Mouse (Mus musculus) kidney, postnatal 25 days (tissue): ENCODE results near the gene Zmiz1.

Experiments used
- DNase-seq, 2 experiments: peaks; one replicate each; pipeline ENCODE4 v3.0.0; 2021; ENCODE audit warnings: mixed read lengths in 2 of 2

The Zmiz1 gene

DNA sequence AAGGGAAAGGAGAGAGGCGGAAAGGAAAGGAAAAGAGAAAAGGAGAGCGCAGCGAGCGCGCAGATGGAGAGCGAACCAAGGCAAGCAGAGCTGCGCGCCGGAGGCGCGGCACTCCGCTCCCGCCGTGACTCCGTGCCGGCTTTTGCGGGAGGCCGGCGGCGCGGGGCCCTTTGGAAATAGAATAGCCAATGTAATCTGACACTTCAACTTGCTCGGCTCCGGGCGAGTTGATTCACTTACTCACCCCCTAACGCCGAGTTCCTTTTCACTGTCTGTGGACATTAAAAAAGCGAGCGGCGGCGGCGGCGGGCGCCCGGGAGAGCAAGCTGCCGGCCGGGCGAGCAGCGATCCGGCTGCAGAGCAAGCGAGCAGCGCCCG is at the start of gene Zmiz1:
Gene Zmiz1 (plus strand): TSS at position 170 of the 378 bp plus-strand sequence.
- DNase-seq = peak; percentile 93 to 95

DNA sequence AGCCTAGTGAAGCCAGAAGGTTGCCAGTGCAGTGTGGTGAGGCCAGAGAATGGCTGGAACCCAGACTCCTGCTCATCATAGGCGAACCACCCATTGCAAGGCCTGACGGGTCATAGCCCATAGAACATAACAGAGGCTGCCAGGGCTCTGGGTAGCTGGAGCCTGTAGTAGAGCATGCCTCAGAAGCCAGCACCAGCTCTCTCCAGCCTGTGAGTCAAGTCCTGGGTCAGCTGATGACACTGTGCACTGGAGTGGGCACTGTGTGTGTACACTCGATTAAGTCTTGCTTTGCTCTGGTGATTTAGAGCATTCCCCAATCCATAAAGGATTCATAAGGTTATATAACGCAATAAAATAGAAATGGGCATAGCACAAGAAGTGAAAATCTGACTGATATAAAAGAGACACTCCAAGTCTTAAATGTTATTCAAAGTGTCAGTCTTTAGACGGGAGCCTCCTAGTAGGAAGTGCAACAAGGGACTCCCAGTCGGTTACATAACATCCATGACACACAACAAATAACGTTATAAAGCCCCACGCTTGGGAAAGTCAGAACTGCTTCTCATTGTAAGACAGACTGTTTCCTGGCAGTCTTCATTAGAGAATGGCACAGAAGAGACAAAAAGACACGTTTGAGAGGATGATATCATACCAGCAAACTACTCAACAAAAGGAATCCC is 47.0 kb upstream of the Zmiz1 start:
- DNase-seq = no peak

- DNase-seq = no peak
These were observed 46.2 kb upstream of the Zmiz1 start for GRCm38 (mm10) chr14:25412811-25413210.

- no peak for DNase-seq
These were observed 45.5 kb upstream of the Zmiz1 start for GRCm38 (mm10) chr14:25413510-25413909.

GRCm38 (mm10) chr14:25414115-25414514 is 44.9 kb upstream of the Zmiz1 start:
- DNase-seq = peak; percentile 13 to 38

DNA sequence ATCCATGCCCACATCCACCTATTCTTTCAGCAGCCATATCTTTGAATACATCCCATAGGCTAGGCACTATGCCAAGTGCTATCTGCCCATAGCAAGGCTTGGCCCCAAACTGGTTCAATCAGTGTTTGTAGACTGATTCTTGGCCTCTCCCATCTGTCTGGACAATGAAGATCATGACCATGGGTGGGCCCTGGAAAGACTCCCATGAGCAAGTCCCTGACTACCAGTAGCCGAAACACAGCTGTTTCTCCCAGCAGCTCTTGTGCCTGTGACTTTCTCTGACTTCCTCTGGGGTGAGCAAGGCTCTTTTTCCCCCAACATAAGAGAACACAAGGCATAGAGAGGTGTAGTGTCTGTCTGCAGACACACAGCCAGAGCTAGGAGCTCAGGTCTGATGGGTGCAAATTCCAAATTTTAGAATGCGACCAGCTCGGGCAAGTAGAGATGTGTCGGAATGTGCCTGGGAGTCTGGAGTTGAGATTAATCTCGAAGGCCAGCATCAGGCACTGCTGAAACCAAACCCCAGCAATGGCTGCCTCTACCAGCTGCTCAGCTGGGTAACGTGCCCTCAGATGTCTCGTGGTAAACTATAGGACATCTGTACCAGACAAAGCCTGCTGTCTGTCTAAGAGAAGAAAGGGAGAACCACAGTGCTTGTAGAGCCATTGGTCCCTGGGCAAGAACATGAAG is 38.8 kb upstream of the Zmiz1 start:
- peak in 1 of 2 experiments; percentile 32 for DNase-seq

- peak; percentile 66 to 82 for DNase-seq
These were observed 38.0 kb upstream of the Zmiz1 start for GRCm38 (mm10) chr14:25420987-25421386.

DNA sequence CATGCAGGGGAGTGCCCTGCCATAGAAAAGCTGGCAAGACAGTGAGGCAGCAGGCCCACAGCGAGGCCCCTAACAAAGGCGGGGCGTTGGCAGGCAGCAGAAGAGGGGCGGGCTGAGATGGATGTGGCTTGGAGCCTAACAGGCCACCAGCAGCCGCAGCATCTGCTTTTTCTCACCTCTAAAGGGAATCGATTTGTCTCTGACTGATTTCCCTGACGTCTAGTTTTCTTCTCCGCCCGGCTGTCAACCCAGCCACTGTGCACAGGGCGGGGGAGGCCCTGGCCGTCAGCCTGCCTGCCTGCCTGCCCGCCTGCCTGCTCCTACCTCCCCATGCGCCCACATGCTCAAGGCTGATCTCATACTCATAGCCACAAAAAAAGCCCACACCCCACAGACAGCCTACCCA is 37.4 kb upstream of the Zmiz1 start:
- DNase-seq = peak in 1 of 2 experiments; percentile 25

GRCm38 (mm10) chr14:25422946-25423345 is 36.0 kb upstream of the Zmiz1 start:
- peak in 1 of 2 experiments; percentile 12 for DNase-seq

DNA sequence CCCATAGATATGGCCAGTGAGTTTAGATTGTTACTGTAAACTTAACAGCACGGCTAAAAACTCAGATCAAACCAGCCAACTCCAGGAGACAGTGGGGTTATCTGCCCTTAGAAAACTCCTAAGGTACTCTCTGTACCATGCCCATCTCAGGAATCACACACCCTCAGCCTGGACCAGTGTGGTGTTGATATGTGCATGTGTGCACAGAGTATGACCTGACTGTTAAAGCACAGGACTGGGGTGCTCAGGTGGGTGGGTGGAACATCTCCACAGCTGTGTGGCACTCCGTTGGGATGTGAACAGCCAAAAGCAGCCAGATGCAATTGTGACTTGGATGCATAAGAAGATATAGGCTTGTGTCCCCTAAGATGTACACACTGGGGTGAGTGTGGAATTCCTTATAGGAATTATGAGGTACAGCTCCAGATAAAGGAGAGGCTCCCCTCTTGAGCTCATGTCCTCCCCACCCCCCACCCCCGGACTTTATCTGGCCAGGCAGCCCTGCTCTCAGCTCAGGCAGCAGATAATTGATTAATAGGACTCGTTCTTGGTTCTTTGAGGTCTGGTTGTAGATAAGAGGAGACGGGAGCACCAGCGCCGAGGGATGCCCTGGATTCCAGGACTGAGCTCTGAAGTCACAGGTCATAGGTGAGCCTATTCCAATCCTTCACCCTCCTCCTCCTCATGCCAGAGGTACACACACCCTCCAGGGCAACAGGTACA is 35.1 kb upstream of the Zmiz1 start:
- peak in 1 of 2 experiments; percentile 16 for DNase-seq

GRCm38 (mm10) chr14:25438255-25438654 is 20.7 kb upstream of the Zmiz1 start:
- DNase-seq = peak in 1 of 2 experiments; percentile 24

GRCm38 (mm10) chr14:25440116-25440515 is 18.9 kb upstream of the Zmiz1 start:
- peak in 1 of 2 experiments; percentile 7 for DNase-seq

DNA sequence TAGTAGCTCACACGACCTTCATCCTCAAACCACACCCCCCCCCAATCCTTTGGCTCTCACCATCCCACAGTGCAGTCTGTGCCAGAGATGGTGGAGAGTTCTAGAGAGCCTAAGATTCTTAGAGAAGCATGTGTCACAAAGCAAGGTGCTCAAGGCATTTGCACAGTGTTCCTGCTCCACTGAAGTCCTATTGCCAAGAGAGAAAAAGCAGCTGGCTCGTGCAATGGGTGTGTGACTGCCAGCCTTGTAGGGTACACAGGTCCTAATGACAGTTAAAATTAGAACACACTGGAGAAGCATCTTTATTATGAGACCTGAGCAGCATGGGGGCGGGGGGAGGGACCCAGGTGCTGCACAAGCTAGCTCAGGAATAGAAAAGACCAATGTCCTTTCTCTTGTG is 18.2 kb upstream of the Zmiz1 start:
- peak in 1 of 2 experiments; percentile 24 for DNase-seq

GRCm38 (mm10) chr14:25441469-25441868 is 17.5 kb upstream of the Zmiz1 start:
- peak in 1 of 2 experiments; percentile 5 for DNase-seq

GRCm38 (mm10) chr14:25442676-25443075 is 16.3 kb upstream of the Zmiz1 start:
- peak in 1 of 2 experiments; percentile 14 for DNase-seq

- DNase-seq = peak in 1 of 2 experiments; percentile 29
These were observed 11.7 kb upstream of the Zmiz1 start for GRCm38 (mm10) chr14:25447136-25447775.

GRCm38 (mm10) chr14:25448471-25448870 is 10.5 kb upstream of the Zmiz1 start:
- peak in 1 of 2 experiments; percentile 16 for DNase-seq

GRCm38 (mm10) chr14:25451099-25451667 is 7.8 kb upstream of the Zmiz1 start:
- peak; percentile 52 to 77 for DNase-seq

GRCm38 (mm10) chr14:25451699-25452632 is 7.0 kb upstream of the Zmiz1 start:
- peak; percentile 82 to 94 for DNase-seq

DNA sequence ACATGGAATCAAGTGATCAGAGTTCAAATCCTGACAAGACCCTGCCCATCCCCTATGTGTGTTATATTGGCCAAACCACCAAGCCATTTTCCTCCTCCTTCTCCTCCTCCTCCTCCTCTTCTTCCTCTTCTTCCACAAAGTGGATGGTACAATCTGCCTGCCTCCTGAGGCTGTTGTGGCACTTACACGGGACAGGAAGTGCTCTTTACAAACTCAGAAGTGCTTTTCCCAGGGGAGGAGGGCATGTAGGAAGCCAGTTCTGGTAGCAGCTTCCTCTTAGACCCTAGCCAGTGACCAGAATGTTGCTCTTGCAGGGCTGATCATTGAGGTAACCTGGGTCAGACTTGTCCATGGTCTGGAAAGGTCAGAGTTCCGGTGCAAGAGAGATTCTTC is 6.4 kb upstream of the Zmiz1 start:
- peak in 1 of 2 experiments; percentile 24 for DNase-seq

DNA sequence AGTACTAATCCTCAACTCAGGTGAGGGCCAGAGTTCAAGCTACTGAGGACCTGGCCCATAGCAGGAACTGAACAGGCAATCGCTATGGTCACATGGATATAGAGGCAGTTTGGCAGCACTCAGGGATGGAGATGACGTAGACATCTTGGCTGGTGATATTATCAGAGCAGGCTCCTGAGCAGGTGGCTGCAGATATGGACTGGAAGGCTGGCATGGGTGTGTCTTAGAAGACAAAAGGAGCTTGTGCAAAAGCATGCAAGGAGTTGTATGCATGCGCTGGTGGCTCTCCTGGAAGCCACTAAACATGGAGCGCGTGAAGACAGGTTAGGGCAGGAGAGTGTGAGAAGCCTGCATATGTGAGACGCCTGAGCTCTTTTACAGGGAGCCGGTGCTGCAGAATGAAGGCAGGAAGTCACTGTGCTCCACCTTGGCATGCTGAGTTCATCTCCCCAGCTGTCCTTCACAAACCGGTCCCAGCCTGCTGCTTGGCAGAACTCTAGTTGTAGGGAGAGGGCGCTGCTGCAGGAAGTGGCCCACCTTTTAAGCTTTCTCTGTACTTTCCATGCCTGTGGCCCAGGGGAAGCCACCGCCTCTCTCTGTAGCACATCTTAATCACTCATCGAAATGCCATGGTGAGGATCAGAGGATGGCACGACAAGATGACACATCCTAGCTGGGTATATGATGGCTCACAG is 4.8 kb upstream of the Zmiz1 start:
- peak in 1 of 2 experiments; percentile 73 for DNase-seq
